Mouse (Mus musculus) spleen, adult 2 months (tissue): ENCODE results near the gene Dld.

Experiments
- CTCF ChIP-seq: fragments of 200-500 bp; IDR thresholded peaks from 2 replicates; pipeline ENCODE4 v1.5.1; 2011; ENCODE audit warnings: mild to moderate bottlenecking, inconsistent platforms; ENCODE audit not compliant: insufficient read depth, insufficient read length, insufficient replicate concordance; ENCODE audit errors: extremely low read depth
- POLR2A ChIP-seq: fragments of 200-500 bp; IDR thresholded peaks from 2 replicates; pipeline ENCODE4 v1.6.1; 2011; ENCODE audit warnings: low read depth, low read length, inconsistent platforms

DNA sequence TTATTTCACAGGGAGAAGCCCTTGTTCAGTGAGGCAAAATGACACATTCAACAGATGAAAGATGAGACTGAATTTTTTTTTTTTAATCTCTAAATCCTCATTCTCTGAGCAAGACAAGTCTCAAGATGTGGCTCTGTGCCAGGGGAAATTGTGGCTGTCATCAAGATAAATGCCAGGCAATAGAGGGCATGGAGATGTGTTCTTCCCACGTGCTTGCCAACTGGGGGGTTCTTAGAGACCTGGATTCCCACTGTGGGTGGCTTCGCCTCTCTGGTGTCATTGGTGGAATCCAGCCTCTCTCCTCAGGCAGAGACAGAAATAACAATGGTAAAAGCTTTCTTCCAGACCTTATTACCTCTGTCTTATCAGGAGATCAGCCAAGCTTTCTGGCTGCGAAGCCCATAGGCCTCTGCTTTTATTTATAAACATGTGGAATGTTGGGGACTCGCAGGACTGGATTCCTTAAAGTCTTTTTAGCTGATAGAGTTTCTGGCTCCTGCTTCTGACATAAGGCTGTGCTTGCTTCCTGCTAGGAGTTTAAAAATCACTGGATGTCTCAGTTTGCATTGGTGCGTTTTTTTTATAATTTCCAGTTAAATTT lies 45.1 kb downstream of the Dld start:
- no peak for TF ChIP-seq CTCF
- no peak for TF ChIP-seq POLR2A
